Mouse (Mus musculus) hindbrain, embryonic 11.5 days (tissue): ENCODE results near the gene Tbccd1. TPM values are rescaled to one million over a fixed set of nuclear protein-coding genes. Genes with fewer than 3 reads are reported as not detected.

ENCODE experiments used
- ATAC-seq: fragments of 200-750 bp; cut with Nextera tagmentation; 2 replicates; pipeline ENCODE4 v1.8.0; 2017; ENCODE audit warnings: mild to moderate bottlenecking, moderate TSS enrichment, moderate library complexity; ENCODE audit not compliant: low FRiP score
- DNase-seq: peaks from one replicate; pipeline ENCODE4 v3.0.0-alpha.2; 2015; ENCODE audit warnings: low spot score
- H3K27ac ChIP-seq: fragments of 300-500 bp; sonication (generic); 2 replicates; pipeline ENCODE4 v1.5.1; 2014; ENCODE audit warnings: mild to moderate bottlenecking, low read depth, low read length
- H3K27me3 ChIP-seq: fragments of 300-500 bp; sonication (generic); 2 replicates; pipeline ENCODE4 v1.6.1; 2014; ENCODE audit warnings: mild to moderate bottlenecking, low read length, moderate library complexity, mixed read lengths; ENCODE audit not compliant: control insufficient read depth, insufficient read depth
- H3K36me3 ChIP-seq: fragments of 300-500 bp; sonication (generic); 2 replicates; pipeline ENCODE4 v1.6.1; 2014; ENCODE audit warnings: mild to moderate bottlenecking, low read length, moderate library complexity, mixed read lengths; ENCODE audit not compliant: control insufficient read depth, insufficient read depth
- H3K4me1 ChIP-seq: fragments of 300-500 bp; sonication (generic); replicated peaks from 2 replicates; pipeline ENCODE4 v1.6.1; 2014; ENCODE audit warnings: low read length, mixed read lengths; ENCODE audit not compliant: control insufficient read depth, insufficient read depth
- H3K4me2 ChIP-seq: fragments of 300-500 bp; sonication (generic); replicated peaks from 2 replicates; pipeline ENCODE4 v1.6.1; 2014; ENCODE audit warnings: mild to moderate bottlenecking, low read depth, low read length
- H3K4me3 ChIP-seq: fragments of 300-500 bp; sonication (generic); 2 replicates; pipeline ENCODE4 v1.5.1; 2014; ENCODE audit warnings: low read depth, low read length
- H3K9ac ChIP-seq: fragments of 300-500 bp; sonication (generic); 2 replicates; pipeline ENCODE4 v1.6.1; 2014; ENCODE audit warnings: low read depth, low read length
- H3K9me3 ChIP-seq: fragments of 300-500 bp; sonication (generic); 2 replicates; pipeline ENCODE4 v1.6.1; 2016; ENCODE audit warnings: low read length; ENCODE audit not compliant: control insufficient read depth
- WGBS: fragments of 180-500 bp; shearing (Covaris S2); extraction: QIAGEN DNeasy Blood & Tissue Kit; methylation state at CpG from one replicate; pipeline ENCODE4 v1.1.7; 2014; 5-methylcytosine and 5-hydroxymethylcytosine counted together
- polyA plus RNA-seq: library from polyadenylated mRNA; unstranded; fragments of >200 nt; fragmentation: Nextera tagmentation; extraction: Ambion mirVana; gene quantifications from 2 replicates; pipeline ENCODE4 v1.2.1, GENCODE M21; 2014

The Tbccd1 gene
- polyA plus RNA-seq, 1 experiment from 2014 or later: 33.6 TPM

DNA sequence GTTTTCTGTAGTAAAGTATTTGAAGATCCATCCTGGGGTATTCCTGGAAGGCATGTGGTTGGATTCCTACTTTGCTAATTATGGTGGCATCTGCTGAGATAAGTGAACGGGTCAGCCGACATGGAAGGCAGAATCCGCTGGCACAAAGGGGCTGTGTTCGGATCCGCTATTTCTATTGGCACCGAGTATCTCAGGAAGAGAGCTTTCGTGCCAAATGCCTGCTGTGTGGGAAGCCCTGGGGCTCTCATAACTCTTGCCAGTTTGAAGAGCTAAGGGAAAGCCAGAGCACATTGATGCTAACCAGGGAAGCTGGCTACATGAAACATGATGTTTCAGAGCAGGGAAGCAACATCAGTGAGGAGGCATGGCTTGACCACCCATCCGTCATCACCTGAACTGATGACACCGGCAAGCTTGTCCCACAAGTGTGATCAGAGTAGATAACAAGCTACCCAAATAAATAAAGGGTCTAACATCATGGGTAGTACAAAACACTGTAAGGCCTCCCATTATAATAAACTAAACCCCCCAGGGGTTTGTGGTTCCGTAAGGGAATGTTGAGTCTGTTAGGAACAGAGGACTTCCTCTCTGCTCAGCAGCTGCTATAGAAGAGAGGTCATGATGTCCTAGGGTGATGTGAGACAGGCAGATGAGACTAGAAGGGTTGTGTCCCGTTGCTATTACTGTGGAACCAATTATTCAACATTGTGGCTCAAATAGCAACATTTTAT lies 20.4 kb upstream of the Tbccd1 start:
- Histone ChIP-seq H3K27ac (no peak overlapping the region), H3K4me3 (no peak overlapping the region), H3K27me3 (no peaks in the 10 kb centered on the region), H3K4me1 (no peaks in the 10 kb centered on the region), H3K4me2 (no peak overlapping the region), H3K36me3 (no peaks in the 10 kb centered on the region), H3K9ac (no peak overlapping the region), H3K9me3 (no peaks in the 10 kb centered on the region)
- DNase-seq (no peak), ATAC-seq (no peak)
- WGBS: 80% methylated on average over 11 of the region's 11 CpGs

DNA sequence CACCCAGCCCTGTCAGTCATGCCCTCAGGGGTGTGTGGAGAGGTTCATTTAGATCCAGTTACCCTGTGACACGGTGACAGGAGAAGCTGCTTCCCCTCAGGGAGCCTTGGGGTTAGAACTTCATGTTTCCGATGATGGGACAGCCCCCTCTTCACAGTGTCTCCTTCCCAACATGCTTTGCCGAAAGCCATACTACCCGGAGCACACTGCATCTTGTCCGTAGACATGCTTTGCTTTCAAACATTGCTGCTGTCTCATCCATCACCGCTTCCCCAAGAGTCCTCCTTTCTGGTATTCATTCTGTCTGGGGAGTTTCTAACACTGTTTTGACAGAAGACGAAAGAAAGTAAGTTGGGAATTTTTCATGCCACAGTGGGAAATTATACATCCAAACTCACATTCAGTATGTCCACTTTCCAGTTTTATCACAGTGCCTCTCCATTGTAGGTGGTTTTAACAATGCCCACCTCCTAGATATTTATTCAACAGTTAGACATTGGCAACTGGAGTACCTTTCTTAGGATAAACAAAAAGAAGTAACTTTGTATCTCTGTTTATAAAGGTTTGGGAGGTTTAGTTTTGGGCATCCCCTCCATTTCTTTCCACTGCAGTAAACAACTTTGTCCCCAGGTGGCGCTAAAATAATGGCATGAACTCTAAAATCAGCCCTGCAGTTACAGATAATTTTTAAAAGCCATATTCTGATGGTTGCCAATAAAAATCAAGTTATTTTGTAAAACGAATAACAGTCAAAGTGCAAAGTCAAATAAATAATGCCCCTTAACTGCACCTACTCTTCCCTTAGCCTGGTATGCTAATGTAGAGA lies 19.0 kb upstream of the Tbccd1 start:
- 0 out of 2 replicates have a peak, but pooled peaks cover 2% of the 10 kb centered on the region for H3K36me3 ChIP-seq
- no peak overlapping the region for H3K9ac ChIP-seq
- no peak overlapping the region for H3K4me3 ChIP-seq
- ATAC-seq (no peak), DNase-seq (peak; percentile 71)
- no peaks in the 10 kb centered on the region for H3K27me3 ChIP-seq
- H3K27ac ChIP-seq: no peak overlapping the region
- no peaks in the 10 kb centered on the region for H3K4me1 ChIP-seq
- no peaks in the 10 kb centered on the region for H3K9me3 ChIP-seq
- 48% methylated on average over 9 of the region's 9 CpGs for WGBS
- no peak overlapping the region for H3K4me2 ChIP-seq

DNA sequence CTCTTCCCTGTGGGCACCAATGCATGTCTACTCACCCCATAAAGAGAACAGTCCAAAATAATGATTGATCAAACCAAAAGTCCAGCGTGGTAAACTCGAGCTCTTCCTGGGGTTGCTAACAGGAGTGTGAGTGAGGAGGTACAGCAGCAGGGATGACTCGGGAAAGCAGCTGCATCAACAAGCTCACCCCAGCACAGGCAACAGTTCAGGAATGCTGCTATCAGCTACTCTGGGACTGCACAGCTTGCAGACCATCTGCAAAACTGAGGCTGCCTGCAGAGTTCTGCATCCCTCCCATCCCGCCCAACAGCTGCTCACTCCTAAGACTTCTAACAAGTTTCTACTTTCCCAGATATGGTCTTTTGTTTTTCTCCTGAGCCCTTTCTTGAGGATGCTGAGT lies 15.9 kb upstream of the Tbccd1 start:
- peaks cover 9% of the 10 kb centered on the region; the same call in 1 of the 2 replicates for H3K36me3 ChIP-seq
- WGBS: 72% methylated on average over 4 of the region's 4 CpGs
- no peak overlapping the region for H3K27ac ChIP-seq

DNA sequence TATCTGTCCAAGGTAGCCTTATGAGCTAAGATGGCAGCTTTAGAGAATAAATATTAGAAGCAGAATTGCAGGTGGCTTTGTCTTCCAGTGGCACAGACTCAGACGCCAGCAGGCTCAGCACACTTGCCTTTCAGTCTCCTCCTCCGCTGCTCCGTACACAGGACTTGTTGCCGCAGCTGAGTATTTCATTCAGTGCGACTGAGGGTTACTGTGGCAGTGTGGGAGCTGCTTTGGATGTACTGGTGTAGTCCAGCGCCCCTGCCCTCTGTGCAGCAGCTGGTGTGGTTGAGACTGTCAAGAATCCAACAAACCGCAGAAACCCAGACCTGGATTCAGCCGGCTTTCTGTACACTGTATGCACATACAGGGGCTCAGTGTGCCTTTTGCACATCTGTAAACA lies 14.9 kb upstream of the Tbccd1 start:
- H3K27me3 ChIP-seq: no peaks in the 10 kb centered on the region
- H3K36me3 ChIP-seq: peaks cover 9% of the 10 kb centered on the region; the same call in 1 of the 2 replicates
- no peak overlapping the region for H3K27ac ChIP-seq
- no peak overlapping the region for H3K9ac ChIP-seq
- H3K4me2 ChIP-seq: no peak overlapping the region
- 89% methylated on average over 8 of the region's 8 CpGs for WGBS
- H3K9me3 ChIP-seq: no peaks in the 10 kb centered on the region
- ATAC-seq (no peak), DNase-seq (no peak)
- no peak overlapping the region for H3K4me3 ChIP-seq
- no peaks in the 10 kb centered on the region for H3K4me1 ChIP-seq

More for the DNA sequence above, 15.9 kb upstream of the Tbccd1 start:
- Histone ChIP-seq H3K4me2 (no peak overlapping the region), H3K27me3 (no peaks in the 10 kb centered on the region), H3K4me3 (no peak overlapping the region), H3K4me1 (no peaks in the 10 kb centered on the region), H3K9ac (no peak overlapping the region), H3K9me3 (no peaks in the 10 kb centered on the region)
- ATAC-seq (no peak), DNase-seq (no peak)

DNA sequence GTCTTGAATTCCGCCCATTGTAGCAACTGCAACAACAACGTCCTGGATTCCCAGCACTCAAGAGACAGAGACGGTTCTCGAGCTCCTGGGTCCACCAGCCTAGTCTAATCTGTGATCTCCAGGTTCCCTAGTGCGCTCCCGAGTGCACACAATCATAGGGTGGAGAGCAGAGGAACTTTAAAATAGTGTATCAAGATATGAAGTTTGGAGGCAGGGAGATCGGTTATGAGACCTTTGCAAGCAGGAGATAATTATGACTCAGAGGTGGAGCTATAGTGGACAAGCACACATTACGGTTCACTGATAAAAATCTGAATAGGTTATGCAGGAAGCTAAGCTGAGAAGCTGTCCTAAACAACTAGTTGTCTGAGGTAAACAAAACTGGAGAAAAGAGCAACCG lies 696 bp downstream of the Tbccd1 start:
- Histone ChIP-seq H3K27me3 (no peaks in the 10 kb centered on the region), H3K9ac (peak overlapping the region; percentile 38), H3K9me3 (no peaks in the 10 kb centered on the region), H3K27ac (no peak overlapping the region), H3K4me2 (peak overlapping the region; percentile 74), H3K36me3 (no peaks in the 10 kb centered on the region), H3K4me1 (peaks cover 6% of the 10 kb centered on the region), H3K4me3 (peak overlapping the region; percentile 87)
- no peak for ATAC-seq
- no peak for DNase-seq
- 13% methylated on average over 9 of the region's 9 CpGs for WGBS

DNA sequence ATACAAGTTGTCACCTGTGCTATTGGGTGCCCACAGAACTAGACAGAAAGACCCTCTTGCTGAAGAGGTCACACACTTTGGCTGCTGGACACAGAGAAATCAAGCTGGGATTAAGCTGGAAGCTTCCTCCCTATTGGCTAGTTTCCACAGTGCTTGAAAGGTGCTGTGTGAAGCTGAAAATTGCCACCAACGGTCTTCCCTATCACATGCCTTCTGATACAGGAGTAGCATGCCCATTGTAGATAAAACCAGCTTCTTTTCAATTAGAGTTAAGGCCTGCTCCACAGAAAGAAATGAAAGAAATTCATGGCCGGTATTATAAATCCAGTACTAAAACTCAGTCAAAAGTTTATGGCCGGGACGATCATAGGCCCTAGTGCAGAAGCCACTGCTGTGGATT lies 4.8 kb downstream of the Tbccd1 start:
- no peak overlapping the region for H3K27ac ChIP-seq
- no peaks in the 10 kb centered on the region for H3K9me3 ChIP-seq
- H3K36me3 ChIP-seq: no peaks in the 10 kb centered on the region
- no peaks in the 10 kb centered on the region for H3K27me3 ChIP-seq
- no peak overlapping the region for H3K9ac ChIP-seq
- no peak overlapping the region for H3K4me3 ChIP-seq
- no peak overlapping the region for H3K4me2 ChIP-seq
- ATAC-seq (no peak), DNase-seq (no peak)
- peaks cover 2% of the 10 kb centered on the region; the same call in 1 of the 2 replicates for H3K4me1 ChIP-seq
- WGBS: 97% methylated on average over 4 of the region's 4 CpGs

DNA sequence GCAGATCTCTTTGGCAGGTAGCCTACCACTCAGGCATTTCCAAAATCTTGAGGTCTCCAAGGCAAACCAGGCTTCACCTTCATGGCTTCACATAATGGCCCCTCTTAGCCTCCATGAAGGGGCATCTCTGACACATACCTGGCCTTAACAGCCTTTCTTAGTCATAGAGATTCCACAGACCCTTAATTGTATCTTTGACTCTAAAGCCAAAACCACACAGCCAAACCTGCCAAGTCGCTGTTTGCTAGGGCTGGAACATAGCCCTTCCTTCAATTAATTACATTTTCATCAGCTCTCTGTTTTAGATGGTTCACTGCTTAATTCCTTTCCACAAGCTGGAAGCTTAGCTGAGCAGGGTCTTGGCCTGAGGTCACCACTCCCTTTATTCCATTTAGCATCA lies 9.1 kb downstream of the Tbccd1 start:
- DNase-seq: no peak
- H3K4me1 ChIP-seq: no peaks in the 10 kb centered on the region
- H3K9ac ChIP-seq: no peak overlapping the region
- 90% methylated on average over 1 of the region's 1 CpGs for WGBS
- H3K27me3 ChIP-seq: no peaks in the 10 kb centered on the region
- ATAC-seq: no peak
- no peaks in the 10 kb centered on the region for H3K36me3 ChIP-seq
- no peak overlapping the region for H3K4me3 ChIP-seq
- H3K9me3 ChIP-seq: no peaks in the 10 kb centered on the region
- no peak overlapping the region for H3K4me2 ChIP-seq
- H3K27ac ChIP-seq: no peak overlapping the region

DNA sequence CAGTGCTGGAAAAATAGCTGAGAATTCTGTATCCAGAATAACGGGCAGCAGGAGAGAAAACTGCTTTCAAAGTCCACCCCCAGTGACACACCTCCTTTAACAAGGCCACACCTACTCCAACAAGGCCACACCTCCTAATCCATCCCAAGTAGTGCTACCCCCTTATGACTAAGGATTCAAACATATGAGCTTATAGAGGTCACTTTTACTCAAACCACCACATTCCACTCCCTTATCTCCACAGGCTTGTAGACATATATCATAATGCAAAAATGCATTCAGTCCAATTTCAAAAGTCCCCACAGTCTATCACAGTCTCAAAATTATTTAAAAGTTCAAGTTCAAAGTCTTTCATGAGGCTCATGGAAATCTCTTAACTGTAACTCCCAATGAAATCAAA lies 9.8 kb downstream of the Tbccd1 start:
- DNase-seq: no peak
- no peak overlapping the region for H3K4me3 ChIP-seq
- no peak for ATAC-seq
- no peaks in the 10 kb centered on the region for H3K9me3 ChIP-seq
- no peaks in the 10 kb centered on the region for H3K27me3 ChIP-seq
- 88% methylated on average over 1 of the region's 1 CpGs for WGBS
- no peaks in the 10 kb centered on the region for H3K36me3 ChIP-seq
- H3K9ac ChIP-seq: no peak overlapping the region
- no peak overlapping the region for H3K4me2 ChIP-seq
- no peak overlapping the region for H3K27ac ChIP-seq
- H3K4me1 ChIP-seq: no peaks in the 10 kb centered on the region

DNA sequence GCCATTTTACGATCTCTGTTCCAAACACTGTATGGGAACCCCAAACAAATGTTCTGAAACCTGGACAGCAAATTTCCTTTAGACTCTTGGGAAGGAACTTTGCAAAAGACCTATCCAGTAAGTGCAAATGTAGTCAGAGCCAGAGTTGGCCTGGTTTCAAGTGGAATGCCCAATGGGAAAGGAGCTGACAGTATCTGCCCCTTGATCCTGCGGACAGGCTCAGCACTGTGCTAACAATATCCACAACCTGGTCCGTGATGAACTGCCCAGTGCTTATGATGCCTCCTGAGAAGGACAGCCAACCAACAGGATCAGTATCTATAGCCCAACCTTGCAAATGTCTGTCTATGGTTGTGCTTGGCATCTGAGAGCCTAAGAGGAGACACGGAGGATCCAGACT lies 12.0 kb downstream of the Tbccd1 start:
- Histone ChIP-seq H3K27ac (no peak overlapping the region), H3K9me3 (no peaks in the 10 kb centered on the region), H3K27me3 (no peaks in the 10 kb centered on the region), H3K4me3 (no peak overlapping the region), H3K9ac (no peak overlapping the region), H3K4me1 (no peaks in the 10 kb centered on the region), H3K4me2 (no peak overlapping the region), H3K36me3 (no peaks in the 10 kb centered on the region)
- ATAC-seq (no peak), DNase-seq (no peak)
- WGBS: 92% methylated on average over 4 of the region's 4 CpGs
